Mouse (Mus musculus) heart, postnatal 0 days (tissue): ENCODE results near the gene Hist1h4h.

Experiments
- CTCF ChIP-seq: IDR thresholded peaks from 2 replicates; pipeline ENCODE4 v1.5.1; 2016; ENCODE audit warnings: antibody characterized with exemption, control low read depth, low read depth
- EP300 ChIP-seq: IDR thresholded peaks from 2 replicates; pipeline ENCODE4 v1.6.1; 2016; ENCODE audit warnings: antibody characterized with exemption, low read depth

GRCm38 (mm10) chr13:23534368-23535131, 3.7 kb downstream of the Hist1h4h start:
- TF ChIP-seq EP300: no peak
- TF ChIP-seq CTCF: no peak
